Mouse (Mus musculus) liver, embryonic 16.5 days (tissue): Measurements from ENCODE around the gene Ppil4. TPM values are rescaled to one million over a fixed set of nuclear protein-coding genes. Genes with fewer than 3 reads are reported as not detected.

ENCODE experiments used
- ATAC-seq: fragments of 200-750 bp; cut with Nextera tagmentation; 2 replicates; pipeline ENCODE4 v1.8.0; 2017; ENCODE audit warnings: low read depth, mild to moderate bottlenecking, moderate number of reproducible peaks, moderate library complexity
- H3K27ac ChIP-seq: fragments of 300-500 bp; sonication (generic); 2 replicates; pipeline ENCODE4 v1.5.1; 2014; ENCODE audit warnings: mild to moderate bottlenecking, low read length
- H3K27me3 ChIP-seq: fragments of 300-500 bp; sonication (generic); 2 replicates; pipeline ENCODE4 v1.6.1; 2014; ENCODE audit warnings: low read depth, low read length, mixed read lengths; ENCODE audit not compliant: control insufficient read depth, insufficient read depth
- H3K36me3 ChIP-seq: fragments of 300-500 bp; sonication (generic); 2 replicates; pipeline ENCODE4 v1.6.1; 2014; ENCODE audit warnings: mild to moderate bottlenecking; ENCODE audit not compliant: control insufficient read depth, insufficient read depth
- H3K4me1 ChIP-seq: fragments of 300-500 bp; sonication (generic); 2 replicates; pipeline ENCODE4 v1.6.1; 2014; ENCODE audit warnings: low read depth, low read length, mixed read lengths; ENCODE audit not compliant: control insufficient read depth
- H3K4me2 ChIP-seq: fragments of 300-500 bp; sonication (generic); 2 replicates; pipeline ENCODE4 v1.6.1; 2014; ENCODE audit warnings: low read depth, low read length, mixed read lengths
- H3K4me3 ChIP-seq: fragments of 300-500 bp; sonication (generic); 2 replicates; pipeline ENCODE4 v1.5.1; 2014; ENCODE audit warnings: low read depth, mild to moderate bottlenecking, low read length
- H3K9ac ChIP-seq: fragments of 300-500 bp; sonication (generic); 2 replicates; pipeline ENCODE4 v1.6.1; 2014; ENCODE audit warnings: low read depth, low read length
- H3K9me3 ChIP-seq: fragments of 300-500 bp; sonication (generic); replicated peaks from 2 replicates; pipeline ENCODE4 v1.6.1; 2016; ENCODE audit warnings: low read length; ENCODE audit not compliant: control insufficient read depth
- WGBS: fragments of 180-500 bp; shearing (Covaris S2); extraction: QIAGEN DNeasy Blood & Tissue Kit; methylation state at CpG from one replicate; pipeline ENCODE4 v1.1.7; 2014; ENCODE audit not compliant: insufficient replicate concordance; 5-methylcytosine and 5-hydroxymethylcytosine counted together
- polyA plus RNA-seq: library from polyadenylated mRNA; unstranded; fragments of >200 nt; fragmentation: Nextera tagmentation; extraction: Ambion mirVana; gene quantifications from 2 replicates; pipeline ENCODE4 v1.2.1, GENCODE M21; 2015

The Ppil4 gene
- polyA plus RNA-seq, 1 experiment from 2014 or later = 20.2 TPM

- WGBS = 10% methylated on average over 14 of the region's 14 CpGs
- ATAC-seq = peak; percentile 81
- peak overlapping the region; percentile 60 for H3K27ac ChIP-seq
These were observed 48.9 kb downstream of the Ppil4 start for GRCm38 (mm10) chr10:7841571-7842080.

GRCm38 (mm10) chr10:7843181-7843580, 50.5 kb downstream of the Ppil4 start:
- Histone ChIP-seq H3K4me2 (no peak overlapping the region), H3K4me3 (no peak overlapping the region), H3K27me3 (no peaks in the 10 kb centered on the region), H3K4me1 (peaks cover 3% of the 10 kb centered on the region), H3K9me3 (no peaks in the 10 kb centered on the region), H3K27ac (no peak overlapping the region), H3K36me3 (no peaks in the 10 kb centered on the region), H3K9ac (no peak overlapping the region)
- ATAC-seq = no peak
- 63% methylated on average over 4 of the region's 4 CpGs for WGBS

More at GRCm38 (mm10) chr10:7841571-7842080, 48.9 kb downstream of the Ppil4 start:
- Histone ChIP-seq H3K27me3 (no peaks in the 10 kb centered on the region), H3K9me3 (no peaks in the 10 kb centered on the region), H3K4me2 (peak overlapping the region; percentile 22; the same call in 1 of the 2 replicates), H3K9ac (no peak overlapping the region), H3K36me3 (no peaks in the 10 kb centered on the region), H3K4me3 (no peak overlapping the region), H3K4me1 (peaks cover 3% of the 10 kb centered on the region)

DNA sequence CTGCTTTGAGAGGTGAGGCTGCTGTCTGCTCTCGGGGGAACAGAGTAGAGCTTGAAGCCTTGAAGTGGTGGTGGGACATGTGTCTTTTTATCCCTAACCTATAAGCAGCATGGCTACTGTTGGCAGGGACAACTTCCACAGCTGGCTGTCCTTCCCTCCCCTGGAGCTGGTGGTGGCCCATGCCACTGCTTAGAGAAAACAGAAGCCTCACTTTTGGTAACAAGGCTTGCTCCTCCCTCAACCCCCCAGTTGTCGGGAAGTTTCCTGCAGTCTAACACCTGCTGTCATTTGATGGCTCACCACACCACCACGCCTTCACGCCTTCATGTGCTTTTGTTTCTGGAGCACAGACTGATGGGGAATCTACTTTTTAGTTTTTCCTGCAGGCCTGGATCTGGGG, 51.5 kb downstream of the Ppil4 start:
- WGBS = 53% methylated on average over 4 of the region's 4 CpGs
- H3K27ac ChIP-seq = no peak overlapping the region
- no peaks in the 10 kb centered on the region for H3K9me3 ChIP-seq
- H3K4me3 ChIP-seq = no peak overlapping the region
- H3K4me1 ChIP-seq = peaks cover 3% of the 10 kb centered on the region
- H3K27me3 ChIP-seq = no peaks in the 10 kb centered on the region
- no peak overlapping the region for H3K4me2 ChIP-seq
- ATAC-seq = no peak
- H3K36me3 ChIP-seq = no peaks in the 10 kb centered on the region
- no peak overlapping the region for H3K9ac ChIP-seq

DNA sequence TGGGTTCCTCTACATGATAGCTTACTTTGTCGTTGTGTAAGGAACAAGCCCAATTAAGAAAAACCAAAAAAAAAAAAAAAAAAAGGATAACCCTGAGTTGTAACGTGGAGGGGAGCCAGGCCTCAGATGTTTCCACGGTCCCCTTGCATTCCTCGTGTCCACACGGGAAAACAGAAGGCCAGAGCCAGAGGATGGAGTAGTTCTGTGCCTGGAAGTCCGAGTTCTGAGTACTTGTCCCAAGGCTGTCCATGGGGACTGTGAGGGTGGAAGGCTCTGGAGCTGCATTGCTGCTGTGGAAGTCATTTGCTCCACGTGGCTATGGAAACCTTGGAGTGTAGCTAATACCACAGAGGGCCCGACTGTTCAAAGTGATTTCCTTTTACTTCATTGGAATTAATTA, 52.4 kb downstream of the Ppil4 start:
- Histone ChIP-seq H3K4me2 (no peak overlapping the region), H3K36me3 (no peaks in the 10 kb centered on the region), H3K4me3 (no peak overlapping the region), H3K4me1 (peaks cover 3% of the 10 kb centered on the region), H3K9me3 (no peaks in the 10 kb centered on the region), H3K27me3 (no peaks in the 10 kb centered on the region), H3K27ac (no peak overlapping the region), H3K9ac (no peak overlapping the region)
- ATAC-seq = no peak
- 54% methylated on average over 8 of the region's 8 CpGs for WGBS

- H3K9ac ChIP-seq = no peak overlapping the region
- no peaks in the 10 kb centered on the region for H3K9me3 ChIP-seq
- H3K4me2 ChIP-seq = no peak overlapping the region
- WGBS = 56% methylated on average over 4 of the region's 4 CpGs
- ATAC-seq = no peak
- no peak overlapping the region for H3K27ac ChIP-seq
- H3K4me1 ChIP-seq = peaks cover 3% of the 10 kb centered on the region
- no peak overlapping the region for H3K4me3 ChIP-seq
- no peaks in the 10 kb centered on the region for H3K36me3 ChIP-seq
- H3K27me3 ChIP-seq = no peaks in the 10 kb centered on the region
These were observed 53.3 kb downstream of the Ppil4 start for GRCm38 (mm10) chr10:7845991-7846390.

DNA sequence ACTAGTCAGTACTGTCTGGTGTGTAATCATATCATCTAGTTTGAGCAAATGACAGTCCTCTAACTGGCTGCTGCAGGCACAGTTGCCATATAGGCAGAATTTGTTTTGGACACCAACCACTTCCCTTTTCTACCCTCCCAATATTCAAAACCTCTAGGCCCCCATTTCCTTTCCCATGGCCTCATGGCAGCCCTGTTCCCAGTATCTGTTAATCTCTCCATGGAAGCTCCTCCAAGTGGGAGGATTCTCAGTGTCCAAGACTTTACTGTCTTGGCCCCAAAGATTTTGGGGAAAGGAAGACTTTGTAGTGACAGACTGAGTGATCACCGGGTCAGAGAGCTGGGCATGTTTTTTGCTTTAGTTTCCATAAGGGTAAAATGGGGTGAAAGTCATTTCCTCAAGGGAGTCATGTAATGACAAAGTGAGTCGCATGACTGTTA, 54.5 kb downstream of the Ppil4 start:
- Histone ChIP-seq H3K36me3 (no peaks in the 10 kb centered on the region), H3K4me3 (no peak overlapping the region), H3K9ac (no peak overlapping the region), H3K4me2 (no peak overlapping the region), H3K27me3 (no peaks in the 10 kb centered on the region), H3K27ac (no peak overlapping the region), H3K4me1 (no peaks in the 10 kb centered on the region), H3K9me3 (no peaks in the 10 kb centered on the region)
- 36% methylated on average over 2 of the region's 2 CpGs for WGBS
- no peak for ATAC-seq

GRCm38 (mm10) chr10:7851891-7852290, 59.2 kb downstream of the Ppil4 start:
- ATAC-seq = no peak
- H3K9me3 ChIP-seq = no peaks in the 10 kb centered on the region
- H3K4me2 ChIP-seq = no peak overlapping the region
- no peaks in the 10 kb centered on the region for H3K36me3 ChIP-seq
- H3K4me3 ChIP-seq = no peak overlapping the region
- H3K27me3 ChIP-seq = no peaks in the 10 kb centered on the region
- H3K4me1 ChIP-seq = no peaks in the 10 kb centered on the region
- 39% methylated on average over 3 of the region's 3 CpGs for WGBS
- H3K27ac ChIP-seq = no peak overlapping the region
- H3K9ac ChIP-seq = no peak overlapping the region

GRCm38 (mm10) chr10:7860494-7860893, 67.8 kb downstream of the Ppil4 start:
- no peak overlapping the region for H3K4me2 ChIP-seq
- H3K9ac ChIP-seq = no peak overlapping the region
- 61% methylated on average over 7 of the region's 7 CpGs for WGBS
- H3K27ac ChIP-seq = no peak overlapping the region
- no peaks in the 10 kb centered on the region for H3K27me3 ChIP-seq
- no peak for ATAC-seq
- H3K9me3 ChIP-seq = no peaks in the 10 kb centered on the region
- H3K4me3 ChIP-seq = no peak overlapping the region
- H3K36me3 ChIP-seq = no peaks in the 10 kb centered on the region; the same call in 1 of the 2 replicates
- no peaks in the 10 kb centered on the region for H3K4me1 ChIP-seq

GRCm38 (mm10) chr10:7861259-7861936, 68.7 kb downstream of the Ppil4 start:
- no peaks in the 10 kb centered on the region for H3K4me1 ChIP-seq
- H3K27me3 ChIP-seq = no peaks in the 10 kb centered on the region
- 74% methylated on average over 14 of the region's 14 CpGs for WGBS
- H3K9me3 ChIP-seq = no peaks in the 10 kb centered on the region
- H3K4me3 ChIP-seq = no peak overlapping the region
- ATAC-seq = no peak
- H3K27ac ChIP-seq = no peak overlapping the region
- no peak overlapping the region for H3K4me2 ChIP-seq
- H3K36me3 ChIP-seq = no peaks in the 10 kb centered on the region; the same call in 1 of the 2 replicates
- no peak overlapping the region for H3K9ac ChIP-seq
